Mouse (Mus musculus) heart, adult 9 months (tissue): ENCODE measurements around the gene Dhdds.
"Not testable (repeated sequence)": the region's sequence is repeated elsewhere in the genome, so short reads cannot be mapped to it uniquely, and the experiment has no call there.

Experiments used
- DNase-seq, 2 experiments: peaks; one replicate each; pipeline ENCODE4 v3.0.0; 2022; ENCODE audit warnings: low spot score in 2 of 2

Gene Dhdds

GRCm38 (mm10) chr4:134005581-134006358 lies 5.1 kb upstream of the Dhdds start:
- DNase-seq = peak; percentile 8 to 25

GRCm38 (mm10) chr4:134002903-134003302 lies 2.2 kb upstream of the Dhdds start:
- DNase-seq = no peak

- DNase-seq = no peak
These were observed 1.5 kb upstream of the Dhdds start for GRCm38 (mm10) chr4:134002246-134002645.

- DNase-seq = no peak
These were observed 992 bp upstream of the Dhdds start for GRCm38 (mm10) chr4:134001710-134002109.

GRCm38 (mm10) chr4:133994697-133995096 lies 6.0 kb downstream of the Dhdds start:
- no peak for DNase-seq

GRCm38 (mm10) chr4:133991087-133991660 lies 9.5 kb downstream of the Dhdds start:
- no peak for DNase-seq

- no peak for DNase-seq
These were observed 10.7 kb downstream of the Dhdds start for GRCm38 (mm10) chr4:133990035-133990434.

- not testable (repeated sequence) for DNase-seq
These were observed 12.4 kb downstream of the Dhdds start for GRCm38 (mm10) chr4:133988289-133988688.

- DNase-seq = no peak
These were observed 17.8 kb downstream of the Dhdds start for GRCm38 (mm10) chr4:133982936-133983335.

GRCm38 (mm10) chr4:133980496-133980895 lies 20.2 kb downstream of the Dhdds start:
- DNase-seq = peak; percentile 49 to 75

GRCm38 (mm10) chr4:133978021-133978711 lies 22.6 kb downstream of the Dhdds start:
- DNase-seq = no peak

- DNase-seq = no peak
These were observed 29.0 kb downstream of the Dhdds start for GRCm38 (mm10) chr4:133971741-133972140.

- DNase-seq = no peak
These were observed 29.8 kb downstream of the Dhdds start for GRCm38 (mm10) chr4:133970876-133971275.

- DNase-seq = no peak
These were observed 30.5 kb downstream of the Dhdds start for GRCm38 (mm10) chr4:133970196-133970595.

GRCm38 (mm10) chr4:133969114-133969770 lies 31.5 kb downstream of the Dhdds start:
- no peak for DNase-seq

- DNase-seq = peak in 1 of 2 experiments; percentile 19
These were observed 32.4 kb downstream of the Dhdds start, which contains the start of gene Hmgn2 for GRCm38 (mm10) chr4:133968150-133968921. TSS of gene Hmgn2 (minus strand) at chr4:133968650.

GRCm38 (mm10) chr4:133967866-133968149 lies 32.9 kb downstream of the Dhdds start:
- DNase-seq = peak; percentile 85 to 91

GRCm38 (mm10) chr4:133967138-133967865 lies 33.4 kb downstream of the Dhdds start:
- DNase-seq = peak; percentile 94 to 97

GRCm38 (mm10) chr4:133966271-133966940 lies 34.3 kb downstream of the Dhdds start:
- DNase-seq = no peak

- no peak for DNase-seq
These were observed 38.2 kb downstream of the Dhdds start for GRCm38 (mm10) chr4:133962566-133962965.
